Mouse (Mus musculus): Measurements from ENCODE around the gene Gpr150.

DNA sequence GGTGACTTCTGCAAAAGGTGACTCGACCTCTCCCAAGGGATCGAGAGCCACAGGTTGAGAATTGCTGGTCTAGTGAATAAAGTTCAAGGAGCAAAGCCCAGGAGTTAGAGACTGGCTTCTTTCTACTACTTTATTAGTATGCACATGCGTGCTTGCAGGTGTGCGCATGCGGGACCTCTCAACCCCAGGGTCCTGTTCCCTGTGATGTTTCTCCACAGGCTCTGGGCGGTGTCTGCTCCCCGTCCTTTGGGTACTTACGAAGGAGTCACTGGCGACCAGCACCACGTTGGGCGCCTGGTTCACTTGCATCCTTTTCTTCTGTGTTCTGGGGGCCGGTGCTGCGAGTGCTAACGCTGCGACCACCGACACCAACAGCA lies 41.3 kb upstream of the Gpr150 start:
- TF ChIP-seq POLR2A (IDR thresholded peaks at IDR 0.05; ENCODE audit: low read depth, low read length) (0 out of 2 replicates have a peak, but pooled peaks have one; percentile 26), CTCF (IDR thresholded peaks at IDR 0.05; ENCODE audit: borderline replicate concordance, insufficient read depth, low read length) (no peak)

Measured in embryonic fibroblast, embryonic 13.5 days (primary cell).